Mouse (Mus musculus) midbrain, embryonic 15.5 days (tissue): ENCODE data around the gene Ky. TPM values are rescaled to one million over a fixed set of nuclear protein-coding genes. Genes with fewer than 3 reads are reported as not detected.

Experiments used
- ATAC-seq: fragments of 200-750 bp; cut with Nextera tagmentation; replicated peaks from 2 replicates; pipeline ENCODE4 v1.8.0; 2017; ENCODE audit warnings: moderate TSS enrichment
- H3K27ac ChIP-seq: fragments of 300-500 bp; sonication (generic); 2 replicates; pipeline ENCODE4 v1.5.1; 2015; ENCODE audit warnings: mild to moderate bottlenecking, inconsistent platforms
- H3K27me3 ChIP-seq: fragments of 300-500 bp; sonication (generic); replicated peaks from 2 replicates; pipeline ENCODE4 v1.6.1; 2015; ENCODE audit warnings: inconsistent platforms
- H3K36me3 ChIP-seq: fragments of 300-500 bp; sonication (generic); replicated peaks from 2 replicates; pipeline ENCODE4 v1.6.1; 2015; ENCODE audit warnings: inconsistent platforms
- H3K4me1 ChIP-seq: fragments of 300-500 bp; sonication (generic); 2 replicates; pipeline ENCODE4 v1.6.1; 2015; ENCODE audit warnings: inconsistent platforms
- H3K4me2 ChIP-seq: fragments of 300-500 bp; sonication (generic); 2 replicates; pipeline ENCODE4 v1.6.1; 2015; ENCODE audit warnings: inconsistent platforms, mild to moderate bottlenecking, moderate library complexity
- H3K4me3 ChIP-seq: fragments of 300-500 bp; sonication (generic); 2 replicates; pipeline ENCODE4 v1.5.1; 2015; ENCODE audit warnings: mild to moderate bottlenecking, inconsistent platforms
- H3K9ac ChIP-seq: fragments of 300-500 bp; sonication (generic); 2 replicates; pipeline ENCODE4 v1.6.1; 2015; ENCODE audit warnings: mild to moderate bottlenecking, inconsistent platforms
- H3K9me3 ChIP-seq: fragments of 300-500 bp; sonication (generic); 2 replicates; pipeline ENCODE4 v1.6.1; 2016; ENCODE audit warnings: inconsistent platforms
- WGBS: fragments of 180-500 bp; shearing (Covaris S2); methylation state at CpG from one replicate; pipeline ENCODE4 v1.1.7; 2015; ENCODE audit warnings: mixed read lengths; 5-methylcytosine and 5-hydroxymethylcytosine counted together
- polyA plus RNA-seq: library from polyadenylated mRNA; unstranded; fragments of >200 nt; fragmentation: Nextera tagmentation; extraction: Ambion mirVana; gene quantifications from 2 replicates; pipeline ENCODE4 v1.2.1, GENCODE M21; 2015

Ky gene
- polyA plus RNA-seq, 1 experiment from 2014 or later, result 0.80 TPM

- H3K4me1 ChIP-seq, result no peaks in the 10 kb centered on the region
- no peaks in the 10 kb centered on the region for H3K9me3 ChIP-seq
- H3K27me3 ChIP-seq, result no peaks in the 10 kb centered on the region
- H3K27ac ChIP-seq, result no peak overlapping the region
- ATAC-seq, result no peak
- H3K4me2 ChIP-seq, result no peak overlapping the region
- H3K4me3 ChIP-seq, result no peak overlapping the region
- no peak overlapping the region for H3K9ac ChIP-seq
- peaks cover 4% of the 10 kb centered on the region; the same call in 1 of the 2 replicates for H3K36me3 ChIP-seq
- WGBS, result 41% methylated on average over 6 of the region's 6 CpGs
These were observed 89.3 kb downstream of the Ky start for GRCm38 (mm10) chr9:102594667-102595393.

Other genes with a start within 250 kb of the Ky start
- 90.2 and 92.9 TPM in 2 replicates for gene Ephb1, start 151.1 kb upstream of the Ky start, polyA plus RNA-seq
- 135 and 137 TPM in 2 replicates for gene Anapc13, start 120.5 kb downstream of the Ky start, polyA plus RNA-seq
- 38.9 and 42.2 TPM in 2 replicates for gene Cep63, start 120.8 kb downstream of the Ky start, polyA plus RNA-seq
- gene Amotl2, start 210.9 kb downstream of the Ky start, polyA plus RNA-seq, result 83.4 and 90.5 TPM in 2 replicates